Mouse (Mus musculus) embryo, embryonic 11 days (tissue): ENCODE results near the gene Frmd4b.
"Not testable (repeated sequence)": the region's sequence is repeated elsewhere in the genome, so short reads cannot be mapped to it uniquely, and the experiment has no call there.

Experiments used
- DNase-seq: peaks from one replicate; pipeline ENCODE4 v3.0.0-alpha.2; 2015

Gene Frmd4b

GRCm38 (mm10) chr6:97409467-97410239 is 207.7 kb downstream of the Frmd4b start:
- DNase-seq, result peak; percentile 31

GRCm38 (mm10) chr6:97407914-97408313 is 209.4 kb downstream of the Frmd4b start:
- DNase-seq, result no peak

- no peak for DNase-seq
These were observed 209.9 kb downstream of the Frmd4b start for GRCm38 (mm10) chr6:97407425-97407824.

GRCm38 (mm10) chr6:97405311-97405710 is 212.0 kb downstream of the Frmd4b start:
- DNase-seq, result peak; percentile 64

- peak; percentile 34 for DNase-seq
These were observed 214.4 kb downstream of the Frmd4b start for GRCm38 (mm10) chr6:97402822-97403472.

- DNase-seq, result no peak
These were observed 216.9 kb downstream of the Frmd4b start for GRCm38 (mm10) chr6:97400446-97400845.

- no peak for DNase-seq
These were observed 219.4 kb downstream of the Frmd4b start for GRCm38 (mm10) chr6:97397935-97398334.

- no peak for DNase-seq
These were observed 220.4 kb downstream of the Frmd4b start for GRCm38 (mm10) chr6:97396957-97397354.

GRCm38 (mm10) chr6:97396351-97396956 is 220.9 kb downstream of the Frmd4b start:
- peak; percentile 66 for DNase-seq

- DNase-seq, result peak; percentile 70
These were observed 221.6 kb downstream of the Frmd4b start for GRCm38 (mm10) chr6:97395477-97396350.

- peak; percentile 39 for DNase-seq
These were observed 222.8 kb downstream of the Frmd4b start for GRCm38 (mm10) chr6:97394473-97395075.

- no peak for DNase-seq
These were observed 224.4 kb downstream of the Frmd4b start for GRCm38 (mm10) chr6:97392912-97393311.

GRCm38 (mm10) chr6:97387388-97387787 is 230.0 kb downstream of the Frmd4b start:
- no peak for DNase-seq

- DNase-seq, result no peak
These were observed 232.4 kb downstream of the Frmd4b start for GRCm38 (mm10) chr6:97384918-97385317.

GRCm38 (mm10) chr6:97381275-97381674 is 236.1 kb downstream of the Frmd4b start:
- no peak for DNase-seq

- no peak for DNase-seq
These were observed 246.4 kb downstream of the Frmd4b start for GRCm38 (mm10) chr6:97370947-97371346.

GRCm38 (mm10) chr6:97370460-97370859 is 246.9 kb downstream of the Frmd4b start:
- no peak for DNase-seq

- DNase-seq, result no peak
These were observed 253.5 kb downstream of the Frmd4b start for GRCm38 (mm10) chr6:97363846-97364245.

GRCm38 (mm10) chr6:97357606-97358005 is 259.7 kb downstream of the Frmd4b start:
- not testable (repeated sequence) for DNase-seq

GRCm38 (mm10) chr6:97356612-97357011 is 260.7 kb downstream of the Frmd4b start:
- peak; percentile 16 for DNase-seq

- peak; percentile 39 for DNase-seq
These were observed 262.2 kb downstream of the Frmd4b start for GRCm38 (mm10) chr6:97355141-97355540.

GRCm38 (mm10) chr6:97353933-97354332 is 263.4 kb downstream of the Frmd4b start:
- DNase-seq, result peak; percentile 79
